Mouse (Mus musculus): ENCODE measurements at regions not wholly inside any gene's neighbourhood (a gene's known extent, or its start where the extent isn't known, plus 50 kb on each side); places are given as distances from the start of the nearest gene placed in this dataset.

DNA sequence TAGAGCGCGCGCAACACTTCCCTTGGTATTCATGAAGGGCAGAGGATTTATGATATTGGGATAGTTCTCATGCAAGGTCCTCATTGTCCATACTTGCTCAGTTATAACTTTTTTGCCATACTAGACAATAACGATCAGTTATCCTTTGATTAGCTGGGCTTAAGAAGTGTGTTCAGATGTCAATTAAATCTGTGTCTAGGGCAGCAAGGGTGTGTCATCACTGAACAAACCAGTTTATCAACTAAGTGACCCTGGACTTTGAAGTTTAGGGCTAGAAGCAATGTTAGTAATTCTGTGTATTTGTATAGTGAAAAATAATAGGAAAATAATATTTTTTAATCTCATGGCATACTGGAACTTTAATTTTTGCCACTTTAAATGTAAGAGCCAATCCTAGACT is 225.3 kb upstream of the Nectin3 start:
- Histone ChIP-seq H3K36me3 (ENCODE audit: control insufficient read depth, insufficient read depth, low read length) (no peaks in the 10 kb centered on the region), H3K4me1 (ENCODE audit: control insufficient read depth, insufficient read depth, low read length) (no peaks in the 10 kb centered on the region), H3K4me3 (ENCODE audit: insufficient read depth, low read depth, low read length) (no peak overlapping the region), H3K27me3 (replicated peaks; ENCODE audit: control insufficient read depth, insufficient read depth, low read length) (no peaks in the 10 kb centered on the region), H3K27ac (ENCODE audit: insufficient read depth, low read depth, low read length) (no peak overlapping the region)
- WGBS: 95% methylated on average over 4 of the region's 4 CpGs
- no peak for DNase-seq
- TF ChIP-seq CTCF (conservative IDR thresholded peaks at IDR 0.05; ENCODE audit: insufficient read depth, insufficient read length, low read depth, low read length) (no peak), POLR2A (IDR thresholded peaks at IDR 0.05; ENCODE audit: low read depth, low read length) (no peak)

DNA sequence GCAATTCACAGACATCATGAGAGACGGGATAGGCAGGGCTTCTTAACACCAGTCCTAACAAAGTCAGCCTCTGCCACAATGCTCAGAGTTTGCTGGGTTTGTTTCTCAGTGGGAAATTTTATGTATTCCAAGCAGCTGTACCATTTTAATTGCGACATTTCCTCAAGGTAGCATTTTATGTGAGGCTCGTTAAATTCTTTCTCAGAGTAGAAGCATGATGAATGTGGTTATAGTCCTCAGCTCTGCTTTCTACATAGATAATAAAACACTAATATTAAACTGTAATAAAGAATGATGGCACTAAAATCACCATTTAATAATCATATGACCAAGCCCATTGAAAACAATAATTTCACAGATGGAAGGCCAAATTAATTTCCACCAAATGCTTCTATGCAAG is 181.5 kb upstream of the Nectin3 start:
- no peak for TF ChIP-seq CTCF (conservative IDR thresholded peaks at IDR 0.05; ENCODE audit: insufficient read depth, insufficient read length, low read depth, low read length)
- TF ChIP-seq POLR2A (IDR thresholded peaks at IDR 0.05; ENCODE audit: low read depth, low read length): no peak
- Histone ChIP-seq H3K4me1 (ENCODE audit: control insufficient read depth, insufficient read depth, low read length) (no peaks in the 10 kb centered on the region), H3K36me3 (ENCODE audit: control insufficient read depth, insufficient read depth, low read length) (no peaks in the 10 kb centered on the region), H3K27me3 (replicated peaks; ENCODE audit: control insufficient read depth, insufficient read depth, low read length) (no peaks in the 10 kb centered on the region), H3K4me3 (ENCODE audit: insufficient read depth, low read depth, low read length) (no peak overlapping the region), H3K27ac (ENCODE audit: insufficient read depth, low read depth, low read length) (no peak overlapping the region)
- WGBS: 67% methylated on average over 3 of the region's 3 CpGs
- DNase-seq: no peak

DNA sequence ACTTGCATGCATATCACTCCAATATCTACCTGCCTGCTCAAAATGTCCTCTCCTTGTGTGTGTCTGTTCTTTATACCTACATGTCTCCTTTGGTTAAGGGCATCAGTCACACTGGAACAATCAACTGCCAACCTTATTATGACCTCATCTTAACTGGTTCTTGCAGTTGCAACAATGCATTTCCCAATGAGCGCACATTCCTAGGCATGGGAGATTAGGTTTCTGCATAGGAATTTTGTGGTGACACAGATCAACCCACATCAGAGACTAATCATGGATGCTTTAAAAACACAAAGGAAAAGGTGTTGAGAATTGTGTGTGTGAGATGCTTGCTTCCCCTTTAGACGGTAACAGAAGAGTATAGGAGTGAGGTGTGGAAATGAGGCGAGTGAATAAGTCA is 171.3 kb upstream of the Nectin3 start:
- no peak for DNase-seq
- H3K27me3 ChIP-seq (replicated peaks; ENCODE audit: control insufficient read depth, insufficient read depth, low read length): no peaks in the 10 kb centered on the region
- H3K27ac ChIP-seq (ENCODE audit: insufficient read depth, low read depth, low read length): no peak overlapping the region
- H3K36me3 ChIP-seq (ENCODE audit: control insufficient read depth, insufficient read depth, low read length): no peaks in the 10 kb centered on the region
- no peaks in the 10 kb centered on the region for H3K4me1 ChIP-seq (ENCODE audit: control insufficient read depth, insufficient read depth, low read length)
- no peak for TF ChIP-seq POLR2A (IDR thresholded peaks at IDR 0.05; ENCODE audit: low read depth, low read length)
- no peak for TF ChIP-seq CTCF (conservative IDR thresholded peaks at IDR 0.05; ENCODE audit: insufficient read depth, insufficient read length, low read depth, low read length)
- WGBS: 91% methylated on average over 3 of the region's 3 CpGs
- H3K4me3 ChIP-seq (ENCODE audit: insufficient read depth, low read depth, low read length): no peak overlapping the region

DNA sequence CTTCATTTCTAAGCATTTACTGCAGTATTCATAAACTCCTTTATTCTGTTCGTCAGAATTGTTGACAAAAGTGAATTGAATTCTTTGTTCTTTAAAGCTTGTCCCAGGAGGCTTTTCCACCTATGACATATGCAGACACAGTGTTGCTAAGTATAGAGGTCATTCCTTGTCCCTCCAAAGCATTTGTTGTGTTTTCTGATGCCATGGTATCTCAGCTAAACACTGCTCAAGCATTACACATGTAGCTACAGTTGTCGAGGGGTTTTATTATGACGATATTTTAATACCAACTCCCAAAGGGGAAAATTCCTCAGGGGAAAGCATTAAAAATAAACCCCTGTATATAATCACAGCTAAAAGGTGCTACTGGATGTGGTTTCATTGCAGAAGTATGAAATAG is 167.2 kb upstream of the Nectin3 start:
- Histone ChIP-seq H3K4me1 (ENCODE audit: control insufficient read depth, insufficient read depth, low read length) (no peaks in the 10 kb centered on the region), H3K27me3 (replicated peaks; ENCODE audit: control insufficient read depth, insufficient read depth, low read length) (no peaks in the 10 kb centered on the region), H3K4me3 (ENCODE audit: insufficient read depth, low read depth, low read length) (no peak overlapping the region), H3K36me3 (ENCODE audit: control insufficient read depth, insufficient read depth, low read length) (no peaks in the 10 kb centered on the region), H3K27ac (ENCODE audit: insufficient read depth, low read depth, low read length) (no peak overlapping the region)
- whole genome bisulfite sequencing: 75% methylated on average over 3 of the region's 3 CpGs
- TF ChIP-seq CTCF (conservative IDR thresholded peaks at IDR 0.05; ENCODE audit: insufficient read depth, insufficient read length, low read depth, low read length) (no peak), POLR2A (IDR thresholded peaks at IDR 0.05; ENCODE audit: low read depth, low read length) (no peak)
- DNase-seq: no peak

DNA sequence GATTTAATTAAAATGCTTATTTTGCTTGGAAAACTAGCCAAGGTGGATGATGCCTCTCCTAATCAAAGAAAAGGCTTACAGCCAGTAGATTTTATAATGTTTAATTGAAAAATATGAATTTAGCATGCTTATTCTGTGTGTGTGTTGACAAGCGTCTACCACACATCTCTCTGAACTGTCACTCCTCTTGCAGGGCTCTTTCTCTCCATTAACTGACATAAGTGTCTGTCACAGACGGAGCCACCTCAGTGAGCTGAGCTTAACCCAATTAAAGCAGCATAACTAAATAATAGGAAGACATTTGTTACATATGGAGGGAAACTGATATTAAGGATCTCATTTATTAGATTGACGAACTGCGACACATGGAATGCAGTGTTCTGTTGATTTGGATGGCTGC is 164.7 kb upstream of the Nectin3 start:
- 95% methylated on average over 4 of the region's 4 CpGs for WGBS

DNA sequence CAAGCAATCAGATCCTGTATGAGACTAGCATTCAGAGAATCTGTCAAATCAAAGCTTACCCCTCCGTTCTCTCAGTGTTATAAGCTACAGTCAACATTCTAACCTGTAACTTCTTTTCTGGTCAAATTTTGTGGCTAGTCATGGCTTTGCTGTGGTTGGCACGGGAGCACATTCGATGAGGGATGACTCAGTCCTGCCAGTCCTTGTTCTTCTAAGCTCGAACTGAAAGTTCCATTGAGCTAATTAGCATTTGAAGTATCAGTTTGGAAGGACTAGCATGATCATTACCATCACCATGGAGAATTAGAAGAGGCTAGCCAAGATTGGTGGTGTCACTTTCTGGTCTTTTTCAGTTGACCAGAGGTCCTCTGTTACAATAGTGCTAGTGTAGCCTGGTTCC is 156.7 kb upstream of the Nectin3 start:
- WGBS: 84% methylated on average over 4 of the region's 4 CpGs
- Histone ChIP-seq H3K27ac (ENCODE audit: insufficient read depth, low read depth, low read length) (no peak overlapping the region), H3K27me3 (replicated peaks; ENCODE audit: control insufficient read depth, insufficient read depth, low read length) (no peaks in the 10 kb centered on the region), H3K36me3 (ENCODE audit: control insufficient read depth, insufficient read depth, low read length) (no peaks in the 10 kb centered on the region), H3K4me1 (ENCODE audit: control insufficient read depth, insufficient read depth, low read length) (no peaks in the 10 kb centered on the region), H3K4me3 (ENCODE audit: insufficient read depth, low read depth, low read length) (no peak overlapping the region)
- no peak for DNase-seq
- no peak for TF ChIP-seq POLR2A (IDR thresholded peaks at IDR 0.05; ENCODE audit: low read depth, low read length)
- no peak for TF ChIP-seq CTCF (conservative IDR thresholded peaks at IDR 0.05; ENCODE audit: insufficient read depth, insufficient read length, low read depth, low read length)

More for the DNA sequence above, 164.7 kb upstream of the Nectin3 start:
- no peak for DNase-seq
- Histone ChIP-seq H3K27ac (ENCODE audit: insufficient read depth, low read depth, low read length) (no peak overlapping the region), H3K36me3 (ENCODE audit: control insufficient read depth, insufficient read depth, low read length) (no peaks in the 10 kb centered on the region), H3K4me3 (ENCODE audit: insufficient read depth, low read depth, low read length) (no peak overlapping the region), H3K27me3 (replicated peaks; ENCODE audit: control insufficient read depth, insufficient read depth, low read length) (no peaks in the 10 kb centered on the region), H3K4me1 (ENCODE audit: control insufficient read depth, insufficient read depth, low read length) (no peaks in the 10 kb centered on the region)
- no peak for TF ChIP-seq POLR2A (IDR thresholded peaks at IDR 0.05; ENCODE audit: low read depth, low read length)
- TF ChIP-seq CTCF (conservative IDR thresholded peaks at IDR 0.05; ENCODE audit: insufficient read depth, insufficient read length, low read depth, low read length): no peak

DNA sequence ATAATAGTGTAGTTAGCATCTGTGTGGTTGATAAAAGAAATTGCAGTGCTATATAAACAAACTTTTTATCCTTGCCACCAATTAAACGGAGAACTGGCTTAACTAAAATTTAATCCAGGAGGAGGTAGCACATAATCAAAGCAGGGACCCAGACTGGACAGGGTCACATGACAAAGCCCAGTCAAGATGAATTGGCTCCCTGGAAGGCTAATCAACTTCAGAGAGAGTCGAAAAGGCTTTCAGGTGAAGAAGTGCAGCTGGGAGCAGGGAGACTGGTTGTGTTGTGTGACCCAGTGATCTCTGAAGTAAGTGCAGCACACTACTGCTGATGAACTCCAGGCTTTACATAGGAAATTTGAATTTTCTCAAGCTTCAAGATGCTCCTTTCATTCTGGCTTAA is 127.5 kb upstream of the Nectin3 start:
- WGBS: 20% methylated on average over 2 of the region's 2 CpGs
- TF ChIP-seq POLR2A (IDR thresholded peaks at IDR 0.05; ENCODE audit: low read depth, low read length) (no peak), CTCF (conservative IDR thresholded peaks at IDR 0.05; ENCODE audit: insufficient read depth, insufficient read length, low read depth, low read length) (no peak)
- H3K27ac ChIP-seq (ENCODE audit: insufficient read depth, low read depth, low read length): no peak overlapping the region
- no peak overlapping the region for H3K4me3 ChIP-seq (ENCODE audit: insufficient read depth, low read depth, low read length)
- H3K4me1 ChIP-seq (ENCODE audit: control insufficient read depth, insufficient read depth, low read length): peaks cover 4% of the 10 kb centered on the region; the same call in 1 of the 2 replicates
- peak; percentile 24 for DNase-seq
- H3K27me3 ChIP-seq (replicated peaks; ENCODE audit: control insufficient read depth, insufficient read depth, low read length): no peaks in the 10 kb centered on the region
- H3K36me3 ChIP-seq (ENCODE audit: control insufficient read depth, insufficient read depth, low read length): no peaks in the 10 kb centered on the region

DNA sequence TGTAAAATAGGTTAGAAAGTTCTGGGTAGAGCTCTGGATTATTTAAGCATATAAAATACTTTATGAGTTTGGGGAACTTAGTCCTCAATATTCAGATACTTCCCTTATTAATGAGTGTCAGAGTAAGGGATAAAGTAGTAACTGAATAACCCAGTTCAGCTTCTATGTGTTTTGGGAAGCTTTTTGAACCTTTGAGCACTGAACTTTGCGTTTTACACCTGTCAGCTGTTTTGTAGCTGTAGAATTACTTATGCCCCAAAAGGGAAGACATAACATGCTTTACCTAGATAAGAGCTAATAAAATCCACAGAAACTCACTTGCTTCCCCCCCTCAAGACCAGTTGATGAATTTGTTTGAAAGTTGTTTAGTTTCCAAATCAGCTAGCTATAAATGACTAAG is 124.9 kb upstream of the Nectin3 start:
- TF ChIP-seq POLR2A (IDR thresholded peaks at IDR 0.05; ENCODE audit: low read depth, low read length) (no peak), CTCF (conservative IDR thresholded peaks at IDR 0.05; ENCODE audit: insufficient read depth, insufficient read length, low read depth, low read length) (no peak)
- DNase-seq: peak; percentile 78
- Histone ChIP-seq H3K27ac (ENCODE audit: insufficient read depth, low read depth, low read length) (peak overlapping the region; percentile 82), H3K4me1 (ENCODE audit: control insufficient read depth, insufficient read depth, low read length) (peaks cover 8% of the 10 kb centered on the region; the same call in 1 of the 2 replicates), H3K27me3 (replicated peaks; ENCODE audit: control insufficient read depth, insufficient read depth, low read length) (no peaks in the 10 kb centered on the region), H3K36me3 (ENCODE audit: control insufficient read depth, insufficient read depth, low read length) (no peaks in the 10 kb centered on the region), H3K4me3 (ENCODE audit: insufficient read depth, low read depth, low read length) (no peak overlapping the region)
- 34% methylated on average over 1 of the region's 1 CpGs for WGBS
